Mouse (Mus musculus) right cerebral cortex, adult 18-20 months (tissue): ENCODE results near the gene Prkcz.

Source experiments
- DNase-seq: peaks from one replicate; pipeline ENCODE4 v3.0.0; 2022; ENCODE audit warnings: mixed read lengths

The Prkcz gene

GRCm38 (mm10) chr4:155218104-155218732, 142.9 kb downstream of the Prkcz start:
- no peak for DNase-seq

- no peak for DNase-seq
Observed at GRCm38 (mm10) chr4:155217241-155218103, 143.7 kb downstream of the Prkcz start.

- peak; percentile 64 for DNase-seq
Observed at GRCm38 (mm10) chr4:155215773-155216630, 145.2 kb downstream of the Prkcz start.

- DNase-seq = no peak
Observed at GRCm38 (mm10) chr4:155215203-155215602, 146.0 kb downstream of the Prkcz start.

- no peak for DNase-seq
Observed at GRCm38 (mm10) chr4:155214793-155215192, 146.4 kb downstream of the Prkcz start.

GRCm38 (mm10) chr4:155214188-155214587, 147.0 kb downstream of the Prkcz start:
- no peak for DNase-seq

GRCm38 (mm10) chr4:155213752-155214054, 147.5 kb downstream of the Prkcz start:
- no peak for DNase-seq

GRCm38 (mm10) chr4:155213052-155213751, 148.0 kb downstream of the Prkcz start:
- DNase-seq = peak; percentile 57
